Mouse (Mus musculus): Measurements from ENCODE around the gene Zp3. TPM values are rescaled to one million over a fixed set of nuclear protein-coding genes. Genes with fewer than 3 reads are reported as not detected.

Gene Zp3
- polyA plus RNA-seq, 1 experiment = 0.11 TPM

DNA sequence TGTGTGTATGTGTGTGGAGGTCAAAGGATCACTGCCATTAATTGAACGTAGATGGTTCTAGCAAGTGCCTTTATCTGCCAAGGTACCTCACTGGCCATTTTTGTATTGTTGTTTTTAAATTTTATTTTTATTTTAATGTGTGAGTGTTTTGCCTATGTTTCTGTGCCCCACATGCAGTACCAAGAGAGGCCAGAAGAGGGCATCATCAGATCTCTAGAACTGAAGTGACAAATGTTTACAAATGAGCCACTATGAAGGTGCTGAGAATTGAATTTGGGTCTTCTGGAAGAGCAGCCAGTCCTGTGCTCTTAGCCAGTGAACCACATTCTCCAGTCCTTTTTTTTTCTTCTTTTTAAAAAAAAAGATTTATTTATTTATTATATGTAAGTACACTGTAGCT, 11.1 kb upstream of the Zp3 start:
- no peak overlapping the region for H3K4me2 ChIP-seq (ENCODE audit: low read depth)
- no peaks in the 10 kb centered on the region for H3K79me2 ChIP-seq (ENCODE audit: control insufficient read depth, insufficient read depth)
- H3ac ChIP-seq (ENCODE audit: control insufficient read depth, insufficient read length) = no peak overlapping the region
- no peaks in the 10 kb centered on the region for H3K36me3 ChIP-seq (ENCODE audit: control insufficient read depth, insufficient read depth)
- TF ChIP-seq TCF3 (IDR thresholded peaks at IDR 0.05; ENCODE audit: insufficient read length, low read depth) (no peak), SRF (IDR thresholded peaks at IDR 0.05; ENCODE audit: control insufficient read depth, insufficient read length, low read depth) (no peak), TCF12 (IDR thresholded peaks at IDR 0.05; ENCODE audit: insufficient read depth, poor library complexity, severe bottlenecking) (no peak), CEBPB (IDR thresholded peaks at IDR 0.05; ENCODE audit: insufficient read depth, poor library complexity, severe bottlenecking) (no peak), MYOG (IDR thresholded peaks at IDR 0.05; ENCODE audit: control insufficient read depth in 1 of 3, insufficient read depth in 1 of 3, insufficient read length in 2 of 3, low read depth in 2 of 3) (no peak), MYOD1 (IDR thresholded peaks at IDR 0.05; ENCODE audit: control insufficient read depth in 1 of 3, insufficient read length in 2 of 3, low read depth in 2 of 3) (no peak), POLR2AphosphoS2 (IDR thresholded peaks at IDR 0.05; ENCODE audit: insufficient read length, low read depth) (no peak), E2F4 (IDR thresholded peaks at IDR 0.05; ENCODE audit: insufficient read depth) (no peak), REST (IDR thresholded peaks at IDR 0.05; ENCODE audit: insufficient read depth, insufficient read length) (no peak), MAX (IDR thresholded peaks at IDR 0.05; ENCODE audit: low read depth) (no peak), USF1 (IDR thresholded peaks at IDR 0.05; ENCODE audit: low read depth) (no peak), POLR2A (IDR thresholded peaks at IDR 0.05; ENCODE audit: insufficient read length, low read depth) (no peak)
- no peak overlapping the region for H3K4me3 ChIP-seq
- no peaks in the 10 kb centered on the region for H3K27me3 ChIP-seq (ENCODE audit: control insufficient read depth, insufficient read depth, insufficient read length)

- Histone ChIP-seq H3K36me3 (ENCODE audit: control insufficient read depth, insufficient read depth) (no peaks in the 10 kb centered on the region), H3K27me3 (ENCODE audit: control insufficient read depth, insufficient read depth, insufficient read length) (no peaks in the 10 kb centered on the region), H3K79me2 (ENCODE audit: control insufficient read depth, insufficient read depth) (no peaks in the 10 kb centered on the region), H3ac (ENCODE audit: control insufficient read depth, insufficient read length) (no peak overlapping the region), H3K4me3 (no peak overlapping the region), H3K4me2 (ENCODE audit: low read depth) (no peak overlapping the region)
- TF ChIP-seq POLR2A (IDR thresholded peaks at IDR 0.05; ENCODE audit: insufficient read length, low read depth) = no peak
- no peak for TF ChIP-seq E2F4 (IDR thresholded peaks at IDR 0.05; ENCODE audit: insufficient read depth)
- TF ChIP-seq USF1 (IDR thresholded peaks at IDR 0.05; ENCODE audit: low read depth) = no peak
- no peak for TF ChIP-seq SRF (IDR thresholded peaks at IDR 0.05; ENCODE audit: control insufficient read depth, insufficient read length, low read depth)
- TF ChIP-seq TCF12 (IDR thresholded peaks at IDR 0.05; ENCODE audit: insufficient read depth, poor library complexity, severe bottlenecking) = peak; percentile 28
- TF ChIP-seq REST (IDR thresholded peaks at IDR 0.05; ENCODE audit: insufficient read depth, insufficient read length) = no peak
- TF ChIP-seq CEBPB (IDR thresholded peaks at IDR 0.05; ENCODE audit: insufficient read depth, poor library complexity, severe bottlenecking) = no peak
- no peak for TF ChIP-seq MAX (IDR thresholded peaks at IDR 0.05; ENCODE audit: low read depth)
- no peak for TF ChIP-seq POLR2AphosphoS2 (IDR thresholded peaks at IDR 0.05; ENCODE audit: insufficient read length, low read depth)
- peak; percentile 32 for TF ChIP-seq TCF3 (IDR thresholded peaks at IDR 0.05; ENCODE audit: insufficient read length, low read depth)
- peak; percentile 50 to 92 (median 82) for TF ChIP-seq MYOD1 (IDR thresholded peaks at IDR 0.05; ENCODE audit: control insufficient read depth in 1 of 3, insufficient read length in 2 of 3, low read depth in 2 of 3)
- peak; percentile 24 to 68 (median 43) for TF ChIP-seq MYOG (IDR thresholded peaks at IDR 0.05; ENCODE audit: control insufficient read depth in 1 of 3, insufficient read depth in 1 of 3, insufficient read length in 2 of 3, low read depth in 2 of 3)
Observed at GRCm38 (mm10) chr5:135970247-135970646, 9.7 kb upstream of the Zp3 start.

GRCm38 (mm10) chr5:135971876-135972275, 8.0 kb upstream of the Zp3 start:
- Histone ChIP-seq H3K4me2 (ENCODE audit: low read depth) (no peak overlapping the region), H3K79me2 (ENCODE audit: control insufficient read depth, insufficient read depth) (no peaks in the 10 kb centered on the region), H3K4me3 (no peak overlapping the region), H3ac (ENCODE audit: control insufficient read depth, insufficient read length) (no peak overlapping the region), H3K36me3 (ENCODE audit: control insufficient read depth, insufficient read depth) (no peaks in the 10 kb centered on the region), H3K27me3 (ENCODE audit: control insufficient read depth, insufficient read depth, insufficient read length) (no peaks in the 10 kb centered on the region)
- no peak for TF ChIP-seq REST (IDR thresholded peaks at IDR 0.05; ENCODE audit: insufficient read depth, insufficient read length)
- no peak for TF ChIP-seq E2F4 (IDR thresholded peaks at IDR 0.05; ENCODE audit: insufficient read depth)
- no peak for TF ChIP-seq SRF (IDR thresholded peaks at IDR 0.05; ENCODE audit: control insufficient read depth, insufficient read length, low read depth)
- no peak for TF ChIP-seq TCF3 (IDR thresholded peaks at IDR 0.05; ENCODE audit: insufficient read length, low read depth)

DNA sequence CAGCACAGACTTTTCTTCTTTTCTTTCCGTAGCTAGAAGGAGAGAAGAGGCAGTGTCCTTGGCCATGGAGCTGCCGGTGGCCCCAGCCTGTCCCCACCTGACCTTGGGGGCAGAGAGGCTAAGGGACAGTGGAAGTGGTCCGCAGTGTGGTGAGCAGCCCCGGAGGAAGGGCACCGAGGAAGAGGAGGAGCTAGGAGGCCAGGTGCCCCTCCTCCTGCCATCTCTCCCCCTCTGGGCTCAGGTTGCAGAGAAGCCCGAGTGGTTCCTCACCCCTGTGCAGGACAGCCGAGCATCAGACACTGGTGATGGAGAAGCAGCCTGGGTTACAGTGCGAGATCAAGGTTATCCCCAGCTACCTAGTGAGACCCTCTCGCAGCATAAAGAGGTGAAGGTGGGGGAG, 5.5 kb upstream of the Zp3 start, which contains the start of gene Ssc4d:
Gene Ssc4d (minus strand): TSS at position 167 of the 400 bp plus-strand sequence.
- Histone ChIP-seq H3K4me2 (ENCODE audit: low read depth) (no peak within 1 kb of the TSS), H3K79me2 (ENCODE audit: control insufficient read depth, insufficient read depth) (no peaks in the 10 kb centered on the region), H3K36me3 (ENCODE audit: control insufficient read depth, insufficient read depth) (no peaks in the 10 kb centered on the region), H3K27me3 (ENCODE audit: control insufficient read depth, insufficient read depth, insufficient read length) (no peaks in the 10 kb centered on the region), H3K4me3 (no peak within 1 kb of the TSS), H3ac (ENCODE audit: control insufficient read depth, insufficient read length) (no peak within 1 kb of the TSS)
- TF ChIP-seq CEBPB (IDR thresholded peaks at IDR 0.05; ENCODE audit: insufficient read depth, poor library complexity, severe bottlenecking) (no peak), POLR2A (IDR thresholded peaks at IDR 0.05; ENCODE audit: insufficient read length, low read depth) (no peak), E2F4 (IDR thresholded peaks at IDR 0.05; ENCODE audit: insufficient read depth) (no peak), SRF (IDR thresholded peaks at IDR 0.05; ENCODE audit: control insufficient read depth, insufficient read length, low read depth) (no peak), POLR2AphosphoS2 (IDR thresholded peaks at IDR 0.05; ENCODE audit: insufficient read length, low read depth) (no peak), MAX (IDR thresholded peaks at IDR 0.05; ENCODE audit: low read depth) (no peak), MYOD1 (IDR thresholded peaks at IDR 0.05; ENCODE audit: control insufficient read depth in 1 of 3, insufficient read length in 2 of 3, low read depth in 2 of 3) (no peak), MYOG (IDR thresholded peaks at IDR 0.05; ENCODE audit: control insufficient read depth in 1 of 3, insufficient read depth in 1 of 3, insufficient read length in 2 of 3, low read depth in 2 of 3) (no peak), REST (IDR thresholded peaks at IDR 0.05; ENCODE audit: insufficient read depth, insufficient read length) (no peak), USF1 (IDR thresholded peaks at IDR 0.05; ENCODE audit: low read depth) (no peak), TCF12 (IDR thresholded peaks at IDR 0.05; ENCODE audit: insufficient read depth, poor library complexity, severe bottlenecking) (no peak), TCF3 (IDR thresholded peaks at IDR 0.05; ENCODE audit: insufficient read length, low read depth) (no peak)
